In genomic region chr1:153726636-153727035, GRCm38 (mm10) we compare ENCODE assay signal across 27 mouse cellular contexts. TPM values are rescaled to one million over a fixed set of nuclear protein-coding genes. Genes with fewer than 3 reads are reported as not detected.
DNase-seq lines count a peak whose midpoint lies in the region; ATAC-seq lines count a peak whose summit lies in the region.
"Had no signal": no experiment of that assay in that cellular context is flagged by ENCODE, and none has a peak within 500 bp of the region (broad histone marks: within the 10 kb centered on the region; RNA-seq: fewer than 3 reads in every experiment).

No protein-coding gene starts in this region.

- no peak overlapping the region for H3K27ac ChIP-seq in hindbrain, embryonic 15.5 days (replicated peaks)
- H3K27ac ChIP-seq in hindbrain, embryonic 11.5 days (ENCODE audit: low read depth, low read length), result no peak overlapping the region
- no peak overlapping the region for H3K27ac ChIP-seq in heart, embryonic 10.5 days
- H3K27ac ChIP-seq: hindbrain, embryonic 10.5 days; intestine, embryonic 15.5 days; limb, embryonic 10.5 days; liver, embryonic 15.5 days; lung, embryonic 15.5 days; stomach, postnatal 0 days had no signal

- H3K4me3 ChIP-seq in hindbrain, embryonic 15.5 days, result no peak overlapping the region
- H3K4me3 ChIP-seq in hindbrain, embryonic 11.5 days (ENCODE audit: low read depth, low read length), result no peak overlapping the region
- H3K4me3 ChIP-seq in heart, embryonic 10.5 days, result no peak overlapping the region
- H3K4me3 ChIP-seq: heart, embryonic 12.5 days; hindbrain, embryonic 10.5 days; intestine, embryonic 15.5 days; limb, embryonic 10.5 days; liver, embryonic 15.5 days; lung, embryonic 15.5 days had no signal

- no peaks in the 10 kb centered on the region for H3K27me3 ChIP-seq in hindbrain, embryonic 15.5 days
- H3K27me3 ChIP-seq in hindbrain, embryonic 11.5 days (ENCODE audit: control insufficient read depth, insufficient read depth, low read length), result no peaks in the 10 kb centered on the region
- no peaks in the 10 kb centered on the region for H3K27me3 ChIP-seq in heart, embryonic 10.5 days (ENCODE audit: insufficient read depth, poor library complexity, severe bottlenecking)
- H3K27me3 ChIP-seq: heart, embryonic 12.5 days; intestine, embryonic 15.5 days; liver, embryonic 15.5 days; lung, embryonic 15.5 days had no signal

- 68% methylated on average over 16 of the region's 16 CpGs for WGBS in hindbrain, embryonic 15.5 days
- 84% methylated on average over 16 of the region's 16 CpGs for WGBS in hindbrain, embryonic 11.5 days
- 85% methylated on average over 16 of the region's 16 CpGs for WGBS in heart, embryonic 10.5 days

- no peak overlapping the region for H3K4me2 ChIP-seq in hindbrain, embryonic 15.5 days
- no peak overlapping the region for H3K4me2 ChIP-seq in hindbrain, embryonic 11.5 days (replicated peaks; ENCODE audit: low read depth, low read length)
- H3K4me2 ChIP-seq: heart, embryonic 12.5 days; intestine, embryonic 15.5 days; liver, embryonic 15.5 days; lung, embryonic 15.5 days had no signal

- no peak overlapping the region for H3K9ac ChIP-seq in hindbrain, embryonic 15.5 days
- H3K9ac ChIP-seq in hindbrain, embryonic 11.5 days (ENCODE audit: low read depth, low read length), result no peak overlapping the region
- H3K9ac ChIP-seq: heart, embryonic 12.5 days; intestine, embryonic 15.5 days; liver, embryonic 15.5 days; lung, embryonic 15.5 days had no signal

- 0 out of 2 replicates have a peak, but pooled peaks have one; percentile 20 for ATAC-seq in hindbrain, embryonic 15.5 days (ENCODE audit: low FRiP score, low read depth)
- ATAC-seq in hindbrain, embryonic 11.5 days (ENCODE audit: low FRiP score), result no peak
- ATAC-seq: activated CD4-positive, CD25-positive, alpha-beta regulatory T cell, adult 4 months; intestine, embryonic 15.5 days had no signal

- H3K36me3 ChIP-seq in hindbrain, embryonic 15.5 days, result no peaks in the 10 kb centered on the region
- H3K36me3 ChIP-seq in hindbrain, embryonic 11.5 days (ENCODE audit: control insufficient read depth, insufficient read depth, low read length), result no peaks in the 10 kb centered on the region
- no peaks in the 10 kb centered on the region for H3K36me3 ChIP-seq in heart, embryonic 10.5 days
- H3K36me3 ChIP-seq: heart, embryonic 12.5 days; hindbrain, embryonic 10.5 days; intestine, embryonic 15.5 days; limb, embryonic 10.5 days; liver, embryonic 15.5 days; lung, embryonic 15.5 days had no signal

- peak; percentile 2 for DNase-seq in adrenal gland, postnatal 14 days
- DNase-seq in adrenal gland, postnatal 36 days, result no peak
- DNase-seq in hindbrain, embryonic 11.5 days (ENCODE audit: low spot score), result no peak
- DNase-seq in right cerebral cortex, adult 18-20 months, result peak; percentile 40
- DNase-seq in right cerebral cortex, postnatal 10 days (ENCODE audit: low spot score in 2 of 2), result no peak
- peak; percentile 53 to 75 for DNase-seq in natural killer cell, adult 2 months (ENCODE audit: low spot score in 2 of 2)
- no peak for DNase-seq in heart, embryonic 10.5 days (ENCODE audit: low spot score)
- DNase-seq: adrenal gland, adult 8-10 months; cerebellum, adult 9-11 months; gastrocnemius, postnatal 10 days; heart, postnatal 10 days; kidney, adult 8-10 months; kidney, postnatal 10 days; liver; lung, postnatal 36 days; thymus, adult 2 months had no signal

- H3K4me1 ChIP-seq in hindbrain, embryonic 15.5 days (replicated peaks), result peaks cover 11% of the 10 kb centered on the region
- no peaks in the 10 kb centered on the region for H3K4me1 ChIP-seq in hindbrain, embryonic 11.5 days (replicated peaks; ENCODE audit: control insufficient read depth, insufficient read depth, low read length)
- H3K4me1 ChIP-seq in heart, embryonic 10.5 days, result peaks cover 17% of the 10 kb centered on the region
- H3K4me1 ChIP-seq: intestine, embryonic 15.5 days; liver, embryonic 15.5 days; lung, embryonic 15.5 days had no signal

- no peaks in the 10 kb centered on the region for H3K9me3 ChIP-seq in hindbrain, embryonic 15.5 days
- H3K9me3 ChIP-seq in hindbrain, embryonic 11.5 days (ENCODE audit: control insufficient read depth, low read length), result no peaks in the 10 kb centered on the region
- no peaks in the 10 kb centered on the region for H3K9me3 ChIP-seq in heart, embryonic 10.5 days
- H3K9me3 ChIP-seq: heart, embryonic 12.5 days; hindbrain, embryonic 10.5 days; intestine, embryonic 15.5 days; limb, embryonic 10.5 days; liver, embryonic 15.5 days; lung, embryonic 15.5 days had no signal

RNA-seq across cellular contexts. Expression of gene Rgs16, which starts 13.5 kb away (rescaled TPM):
- total RNA-seq in adrenal gland, postnatal 14 days (2021), result 2.9 TPM in 2 replicates
- total RNA-seq in adrenal gland, postnatal 36 days (2021), result 1 to 10 TPM; 1.3 to 2.7 TPM
- 12.4 and 17.1 TPM in 2 replicates for polyA plus RNA-seq in hindbrain, embryonic 15.5 days (2015; fragmentation: Nextera tagmentation; extraction: Ambion mirVana)
- 7.8 and 11.0 TPM in 2 replicates for polyA plus RNA-seq in hindbrain, embryonic 11.5 days (2014; fragmentation: Nextera tagmentation; extraction: Ambion mirVana)
- polyA plus RNA-seq in heart, embryonic 10.5 days (2016; fragmentation: Nextera tagmentation; extraction: Ambion mirVana), result 2.6 and 2.9 TPM in 2 replicates
- total RNA-seq: common myeloid progenitor, adult 5-6 weeks; granulocyte monocyte progenitor cell, adult 5-6 weeks had no signal

RNA-seq across cellular contexts. Expression of gene Rnasel, which starts 22.6 kb away (rescaled TPM):
- 10.0 and 13.1 TPM in 2 replicates for total RNA-seq in adrenal gland, postnatal 14 days (2021)
- 10 to 100 TPM in 1 of 2 experiments, 1 to 10 TPM in 1; 7.6 to 16.8 TPM for total RNA-seq in adrenal gland, postnatal 36 days (2021)
- 39.5 and 40.1 TPM in 2 replicates for polyA plus RNA-seq in hindbrain, embryonic 15.5 days (2015; fragmentation: Nextera tagmentation; extraction: Ambion mirVana)
- 31.4 and 40.3 TPM in 2 replicates for polyA plus RNA-seq in hindbrain, embryonic 11.5 days (2014; fragmentation: Nextera tagmentation; extraction: Ambion mirVana)
- 4.4 and 6.8 TPM in 2 replicates for polyA plus RNA-seq in heart, embryonic 10.5 days (2016; fragmentation: Nextera tagmentation; extraction: Ambion mirVana)

Comparison
In these comparisons a context has a peak if more than half of its experiments do, and no peak if none do; other contexts are left out.
1. DNase-seq: peak in adrenal gland, postnatal 14 days (single experiment), right cerebral cortex, adult 18-20 months (single experiment) and natural killer cell, adult 2 months (2 of 2); none in adrenal gland, postnatal 36 days (0 of 2), hindbrain, embryonic 11.5 days (single experiment), right cerebral cortex, postnatal 10 days (0 of 2) and heart, embryonic 10.5 days (single experiment).